Mouse (Mus musculus): ENCODE data around the gene Coil. TPM values are rescaled to one million over a fixed set of nuclear protein-coding genes. Genes with fewer than 3 reads are reported as not detected.

Gene Coil
- total and polyA plus RNA-seq, 3 experiments: 28.5 to 37.4 (median 35.4) TPM

DNA sequence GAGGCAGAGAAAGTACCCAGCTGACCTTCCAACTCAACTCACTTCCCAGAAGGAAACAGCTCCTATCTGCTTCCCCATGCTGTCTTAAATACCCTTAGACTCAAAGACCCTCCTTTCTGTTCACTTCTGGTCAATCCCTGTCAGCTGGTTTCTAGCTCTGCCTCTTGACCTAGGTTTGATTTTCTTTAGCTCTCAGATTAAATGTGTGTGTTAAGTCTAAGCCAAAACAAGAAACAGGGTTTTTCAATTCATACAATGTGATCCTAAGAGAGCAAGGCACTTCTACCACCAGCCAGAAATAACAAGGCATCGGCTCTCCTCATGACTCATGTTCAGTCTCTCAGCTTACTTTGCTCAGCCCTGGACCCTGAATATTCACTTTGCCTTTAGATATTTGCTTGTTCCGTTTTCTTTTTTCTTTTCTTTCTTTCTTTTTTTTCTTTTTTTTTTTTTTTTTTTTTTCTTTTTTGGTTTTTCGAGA is 3.1 kb upstream of the Coil start, which contains the start of gene Elobl:
Elobl (minus strand) TSS at position 51 of the 481 bp plus-strand sequence.
- Histone ChIP-seq H3K27ac (ENCODE audit: insufficient read depth, low read depth) (no peak within 1 kb of the TSS), H3K4me3 (replicated peaks in 1 of 3; ENCODE audit: low read depth in 2 of 3, low read length in 2 of 3, poor library complexity in 1 of 3) (no peak within 1 kb of the TSS), H3K4me2 (ENCODE audit: insufficient read depth, low read depth, poor library complexity, severe bottlenecking) (no peak within 1 kb of the TSS), H3K36me3 (replicated peaks in 1 of 2; ENCODE audit: control insufficient read depth in 1 of 2, insufficient read depth in 1 of 2, low read length in 1 of 2) (no peaks in the 10 kb centered on the region), H3K9ac (ENCODE audit: insufficient read depth, low read depth) (no peak within 1 kb of the TSS), H3K9me3 (replicated peaks; ENCODE audit: low read length) (no peaks in the 10 kb centered on the region), H3K27me3 (replicated peaks) (peaks cover 27% of the 10 kb centered on the region), H3K4me1 (ENCODE audit: control insufficient read depth in 1 of 2, insufficient read depth in 2 of 2) (peaks cover 0 to 2% of the 10 kb centered on the region in 2 experiments; a peak in 1 of 4 replicates), H3K79me2 (replicated peaks; ENCODE audit: control insufficient read depth, extremely low read depth, insufficient read depth, poor library complexity, severe bottlenecking) (no peaks in the 10 kb centered on the region)
- DNase-seq (ENCODE audit: extremely low read depth): no peak
- TF ChIP-seq JUND (conservative IDR thresholded peaks at IDR 0.05; ENCODE audit: low read depth, low read length) (no peak), KAT2A (IDR thresholded peaks at IDR 0.05; ENCODE audit: insufficient replicate concordance, low read length) (no peak), MEF2A (IDR thresholded peaks at IDR 0.05; ENCODE audit: borderline replicate concordance, low read depth, low read length) (no peak), PAX5 (IDR thresholded peaks at IDR 0.05; ENCODE audit: low read length) (no peak), MYC (IDR thresholded peaks at IDR 0.05; ENCODE audit: low read depth, low read length) (no peak), MAFK (IDR thresholded peaks at IDR 0.05; ENCODE audit: insufficient replicate concordance, low read length) (no peak), MXI1 (IDR thresholded peaks at IDR 0.05; ENCODE audit: low read depth, low read length) (no peak), TBP (conservative IDR thresholded peaks at IDR 0.05; ENCODE audit: low read depth, low read length) (no peak), BHLHE40 (IDR thresholded peaks at IDR 0.05; ENCODE audit: low read depth, low read length) (no peak), E2F4 (IDR thresholded peaks at IDR 0.05; ENCODE audit: insufficient replicate concordance, low read depth, low read length) (no peak), NELFE (IDR thresholded peaks at IDR 0.05; ENCODE audit: low read depth, low read length) (no peak), ZMIZ1 (IDR thresholded peaks at IDR 0.05; ENCODE audit: low read depth, low read length) (no peak), ELF1 (IDR thresholded peaks at IDR 0.05; ENCODE audit: low read depth, low read length) (no peak), JUN (IDR thresholded peaks at IDR 0.05; ENCODE audit: insufficient read depth, low read depth, low read length) (no peak), SIN3A (IDR thresholded peaks at IDR 0.05; ENCODE audit: low read length) (no peak)
- dilution Hi-C loops (cut with MboI; ENCODE audit: extremely low pct_ligation_motif_present, extremely low pct_unique_long_range_greater_than_20kb, low sequenced_read_pairs): no loop called here
- in situ Hi-C loops (cut with MboI; ENCODE audit: low pct_ligation_motif_present, low pct_unique_long_range_greater_than_20kb, low sequenced_read_pairs): no loop called here

DNA sequence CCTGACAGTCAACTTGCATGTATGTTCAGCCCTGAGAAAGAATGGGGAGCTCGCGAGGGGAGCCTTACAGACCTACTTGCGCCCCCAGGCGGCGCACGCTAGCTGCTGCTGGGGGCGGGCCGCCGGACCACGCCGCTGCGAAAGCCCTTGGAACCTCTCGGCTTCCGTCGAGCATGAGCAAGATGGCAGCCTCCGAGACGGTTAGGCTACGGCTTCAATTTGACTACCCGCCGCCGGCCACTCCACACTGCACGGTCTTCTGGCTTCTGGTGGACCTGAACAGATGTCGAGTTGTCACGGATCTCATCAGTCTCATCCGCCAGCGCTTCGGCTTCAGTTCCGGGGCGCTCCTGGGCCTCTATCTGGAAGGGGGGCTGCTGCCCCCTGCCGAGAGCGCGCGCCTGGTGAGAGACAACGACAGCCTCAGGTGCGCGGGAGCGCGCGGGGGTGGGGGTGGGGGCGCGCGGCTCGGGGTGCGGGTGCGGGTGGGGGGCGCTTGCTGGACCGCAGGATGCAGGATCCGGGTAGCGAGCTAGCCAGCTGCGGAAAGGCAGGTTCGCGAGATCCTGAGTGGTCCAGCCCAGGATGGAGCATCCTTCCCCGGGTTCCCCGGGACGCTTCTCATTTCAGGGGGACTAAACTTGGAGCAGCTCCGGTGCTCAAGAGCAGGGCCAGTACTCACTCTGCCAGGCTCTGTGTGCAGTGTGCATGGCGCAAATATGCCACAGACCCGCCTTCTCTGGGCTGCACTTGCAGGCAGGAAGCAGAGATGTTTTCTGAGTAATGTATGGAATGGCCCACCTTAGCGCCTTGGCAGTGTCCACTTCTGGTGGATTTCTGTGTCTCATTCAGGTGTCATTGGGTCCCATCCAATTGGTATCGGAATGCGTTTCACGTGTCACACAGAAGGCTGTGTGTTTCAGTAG is 4.0 kb downstream of the Coil start:
- dilution Hi-C loops (cut with MboI; ENCODE audit: extremely low pct_ligation_motif_present, extremely low pct_unique_long_range_greater_than_20kb, low sequenced_read_pairs): no loop called here
- TF ChIP-seq IRF4 (IDR thresholded peaks at IDR 0.05; ENCODE audit: low read depth, low read length) (peak; percentile 84), MAZ (IDR thresholded peaks at IDR 0.05; ENCODE audit: low read depth, low read length) (peak; percentile 98), JUN (IDR thresholded peaks at IDR 0.05; ENCODE audit: insufficient read depth, low read depth, low read length) (peak; percentile 29; the same call in 1 of the 2 replicates), EP300 (IDR thresholded peaks at IDR 0.05; ENCODE audit: low read length) (no peak), GABPA (IDR thresholded peaks at IDR 0.05; ENCODE audit: insufficient replicate concordance, low read depth, low read length) (no peak), ZNF384 (IDR thresholded peaks at IDR 0.05; ENCODE audit: low read depth, low read length) (peak; percentile 47), TCF12 (IDR thresholded peaks at IDR 0.05; ENCODE audit: low read depth, low read length) (peak; percentile 89), RCOR1 (conservative IDR thresholded peaks at IDR 0.05; ENCODE audit: low read depth, low read length) (peak; percentile 39; the same call in 1 of the 2 replicates), ZC3H11A (IDR thresholded peaks at IDR 0.05; ENCODE audit: low read depth, low read length) (no peak), JUND (conservative IDR thresholded peaks at IDR 0.05; ENCODE audit: low read depth, low read length) (peak; percentile 46; the same call in 1 of the 2 replicates), USF1 (IDR thresholded peaks at IDR 0.05; ENCODE audit: low read depth, low read length) (no peak), CTCF (conservative IDR thresholded peaks at IDR 0.05 in 1 of 2, IDR thresholded peaks at IDR 0.05 in 1 of 2; ENCODE audit: low read depth in 2 of 2, low read length in 2 of 2) (peak; percentile 44 to 97), ETS1 (conservative IDR thresholded peaks at IDR 0.05; ENCODE audit: low read depth, low read length) (peak; percentile 40), CHD2 (IDR thresholded peaks at IDR 0.05; ENCODE audit: low read length) (peak; percentile 40; the same call in 1 of the 2 replicates), BHLHE40 (IDR thresholded peaks at IDR 0.05; ENCODE audit: low read depth, low read length) (peak; percentile 55; the same call in 1 of the 2 replicates), MEF2A (IDR thresholded peaks at IDR 0.05; ENCODE audit: borderline replicate concordance, low read depth, low read length) (peak; percentile 84), UBTF (IDR thresholded peaks at IDR 0.05; ENCODE audit: low read depth, low read length) (no peak), KAT2A (IDR thresholded peaks at IDR 0.05; ENCODE audit: insufficient replicate concordance, low read length) (peak; percentile 76; the same call in 1 of the 2 replicates)

More for the DNA sequence above, 4.0 kb downstream of the Coil start:
- H3K27ac ChIP-seq (ENCODE audit: insufficient read depth, low read depth): peak overlapping the region; percentile 59
- H3K9me3 ChIP-seq (replicated peaks; ENCODE audit: low read length): no peaks in the 10 kb centered on the region
- peak; percentile 96 for DNase-seq (ENCODE audit: extremely low read depth)
- peaks cover 11% of the 10 kb centered on the region for H3K27me3 ChIP-seq (replicated peaks)
- in situ Hi-C loops (cut with MboI; ENCODE audit: low pct_ligation_motif_present, low pct_unique_long_range_greater_than_20kb, low sequenced_read_pairs): no loop called here
- H3K79me2 ChIP-seq (replicated peaks; ENCODE audit: control insufficient read depth, extremely low read depth, insufficient read depth, poor library complexity, severe bottlenecking): peaks cover 9% of the 10 kb centered on the region
- H3K9ac ChIP-seq (ENCODE audit: insufficient read depth, low read depth): peak overlapping the region; percentile 79
- peaks cover 0 to 19% of the 10 kb centered on the region in 2 experiments for H3K36me3 ChIP-seq (replicated peaks in 1 of 2; ENCODE audit: control insufficient read depth in 1 of 2, insufficient read depth in 1 of 2, low read length in 1 of 2)
- peak overlapping the region; percentile 69 to 80 (median 74) for H3K4me3 ChIP-seq (replicated peaks in 1 of 3; ENCODE audit: low read depth in 2 of 3, low read length in 2 of 3, poor library complexity in 1 of 3)
- peaks cover 5 to 41% of the 10 kb centered on the region in 2 experiments; a peak in 3 of 4 replicates for H3K4me1 ChIP-seq (ENCODE audit: control insufficient read depth in 1 of 2, insufficient read depth in 2 of 2)
- peak overlapping the region; percentile 67 for H3K4me2 ChIP-seq (ENCODE audit: insufficient read depth, low read depth, poor library complexity, severe bottlenecking)
